Mouse (Mus musculus) G1E (cell line): Measurements from ENCODE around the gene Sptbn4.

Experiments used
- CTCF ChIP-seq: IDR thresholded peaks from 2 replicates; pipeline ENCODE4 v1.5.1; 2012; ENCODE audit warnings: low read depth, low read length, inconsistent platforms, mixed read lengths
- GATA1 ChIP-seq: IDR thresholded peaks from 2 replicates; pipeline ENCODE4 v1.6.1; 2012; ENCODE audit warnings: borderline replicate concordance, low read length, inconsistent platforms, mixed read lengths
- GATA2 ChIP-seq: IDR thresholded peaks from 2 replicates; pipeline ENCODE4 v1.6.1; 2012; ENCODE audit warnings: low read depth, low read length, inconsistent platforms, borderline replicate concordance
- POLR2AphosphoS5 ChIP-seq: IDR thresholded peaks from 2 replicates; pipeline ENCODE4 v1.6.1; 2012; ENCODE audit warnings: low read depth, low read length, inconsistent platforms; ENCODE audit not compliant: insufficient replicate concordance
- TAL1 ChIP-seq: conservative IDR thresholded peaks from 2 replicates; pipeline ENCODE4 v1.6.1; 2012; ENCODE audit warnings: low read depth, low read length, inconsistent platforms, mixed read lengths

- TF ChIP-seq CTCF (no peak), GATA1 (no peak), POLR2AphosphoS5 (no peak), TAL1 (no peak), GATA2 (no peak)
Observed at GRCm38 (mm10) chr7:27337175-27337853, 110.2 kb downstream of the Sptbn4 start, which contains the start of gene Ltbp4.
